Mouse (Mus musculus) megakaryocyte-erythroid progenitor cell, adult 5 weeks (primary cell): ENCODE measurements around the gene Nmur2. TPM values are rescaled to one million over a fixed set of nuclear protein-coding genes. Genes with fewer than 3 reads are reported as not detected.

Source experiments
- polyA plus RNA-seq: library from polyadenylated mRNA; stranded (reverse); fragments of >175 nt; gene quantifications from 2 replicates; pipeline ENCODE4 v1.2.3, GENCODE M21; 2012

Nmur2 gene
- polyA plus RNA-seq = not detected in 2 replicates

DNA sequence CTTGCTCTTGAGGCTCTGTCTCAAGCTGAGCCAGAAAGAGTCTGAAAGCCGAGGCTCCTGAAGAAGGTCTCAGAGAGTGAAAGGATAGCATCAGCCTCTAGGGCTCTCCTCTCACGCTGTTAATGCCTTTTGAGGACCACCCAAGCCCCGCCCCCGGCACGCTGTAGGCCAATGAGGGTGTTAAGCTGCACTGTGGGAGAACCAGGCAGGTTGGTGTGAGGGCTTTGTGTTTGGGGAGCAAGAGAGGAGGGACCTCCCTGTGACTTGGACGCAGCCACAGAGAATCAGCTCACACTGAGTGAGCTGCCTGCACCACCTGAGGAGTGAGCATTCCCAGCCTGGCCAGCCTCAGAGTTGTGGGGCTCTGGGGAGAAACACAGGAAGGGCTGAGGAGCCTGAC lies at the start of gene Nmur2:
Nmur2 (minus strand) TSS at position 94 of the 400 bp plus-strand sequence.

